Mouse (Mus musculus) thymus, postnatal 14 days (tissue): ENCODE data around the gene Rarg.
A peak's percentile ranks its signal among the peaks of the same experiment; 100 is the strongest.

Experiments
- DNase-seq: peaks from one replicate; pipeline ENCODE4 v3.0.0; 2021

The Rarg gene

GRCm38 (mm10) chr15:102257202-102258075 is at the start of gene Rarg:
Gene Rarg, minus strand, starts transcription at chr15:102257517.
- DNase-seq, result no peak

- DNase-seq, result no peak
Measured at GRCm38 (mm10) chr15:102302542-102302941, 45.2 kb upstream of the Rarg start.

GRCm38 (mm10) chr15:102296368-102297006 is 39.2 kb upstream of the Rarg start:
- DNase-seq, result no peak

GRCm38 (mm10) chr15:102295633-102296367 is 38.5 kb upstream of the Rarg start, which contains the start of gene Espl1:
Gene Espl1, plus strand, starts transcription at chr15:102296266.
- DNase-seq, result peak; percentile 96

- peak; percentile 56 for DNase-seq
Measured at GRCm38 (mm10) chr15:102287395-102287794, 30.1 kb upstream of the Rarg start.

GRCm38 (mm10) chr15:102283648-102284047 is 26.3 kb upstream of the Rarg start:
- no peak for DNase-seq

GRCm38 (mm10) chr15:102282463-102283292 is 25.4 kb upstream of the Rarg start:
- no peak for DNase-seq

- DNase-seq, result no peak
Measured at GRCm38 (mm10) chr15:102280623-102281022, 23.3 kb upstream of the Rarg start.

- DNase-seq, result no peak
Measured at GRCm38 (mm10) chr15:102279783-102280520, 22.6 kb upstream of the Rarg start.

GRCm38 (mm10) chr15:102279092-102279782 is 21.9 kb upstream of the Rarg start, which contains the start of gene Mfsd5:
Gene Mfsd5, plus strand, starts transcription at chr15:102279454.
- peak; percentile 91 for DNase-seq

GRCm38 (mm10) chr15:102278726-102279091 is 21.4 kb upstream of the Rarg start:
- DNase-seq, result peak; percentile 29

- DNase-seq, result no peak
Measured at GRCm38 (mm10) chr15:102273982-102274716, 16.8 kb upstream of the Rarg start.

GRCm38 (mm10) chr15:102271441-102271840 is 14.1 kb upstream of the Rarg start:
- DNase-seq, result no peak

GRCm38 (mm10) chr15:102270274-102270960 is 13.1 kb upstream of the Rarg start, which contains the start of gene Gm9918:
Gene Gm9918, plus strand, starts transcription at chr15:102270563.
- no peak for DNase-seq

GRCm38 (mm10) chr15:102265548-102265947 is 8.2 kb upstream of the Rarg start:
- no peak for DNase-seq

- peak; percentile 38 for DNase-seq
Measured at GRCm38 (mm10) chr15:102263037-102263436, 5.7 kb upstream of the Rarg start.

GRCm38 (mm10) chr15:102262582-102262981 is 5.3 kb upstream of the Rarg start:
- no peak for DNase-seq

GRCm38 (mm10) chr15:102258581-102259253 is 1.4 kb upstream of the Rarg start:
- no peak for DNase-seq

GRCm38 (mm10) chr15:102258076-102258470 is 756 bp upstream of the Rarg start:
- DNase-seq, result no peak
